Mouse (Mus musculus): ENCODE measurements around the gene Spred2.

Spred2 gene

GRCm38 (mm10) chr11:19919460-19919784 lies 4.8 kb upstream of the Spred2 start:
- no peak for TF ChIP-seq GATA4 (IDR thresholded peaks at IDR 0.05; ENCODE audit: insufficient replicate concordance, low read length)

- peak; percentile 93; the same call in 1 of the 2 replicates for TF ChIP-seq GATA4 (IDR thresholded peaks at IDR 0.05; ENCODE audit: insufficient replicate concordance, low read length)
Measured at GRCm38 (mm10) chr11:19919785-19920671, 4.1 kb upstream of the Spred2 start.

- TF ChIP-seq GATA4 (IDR thresholded peaks at IDR 0.05; ENCODE audit: insufficient replicate concordance, low read length): no peak
Measured at GRCm38 (mm10) chr11:19921723-19922122, 2.5 kb upstream of the Spred2 start.

- TF ChIP-seq GATA4 (IDR thresholded peaks at IDR 0.05; ENCODE audit: insufficient replicate concordance, low read length): no peak
Measured at GRCm38 (mm10) chr11:19922208-19922607, 2.0 kb upstream of the Spred2 start.

GRCm38 (mm10) chr11:19924757-19925148 lies 578 bp downstream of the Spred2 start:
- TF ChIP-seq GATA4 (IDR thresholded peaks at IDR 0.05; ENCODE audit: insufficient replicate concordance, low read length): no peak

GRCm38 (mm10) chr11:19925149-19925975 lies 1.2 kb downstream of the Spred2 start:
- TF ChIP-seq GATA4 (IDR thresholded peaks at IDR 0.05; ENCODE audit: insufficient replicate concordance, low read length): no peak

- TF ChIP-seq GATA4 (IDR thresholded peaks at IDR 0.05; ENCODE audit: insufficient replicate concordance, low read length): no peak
Measured at GRCm38 (mm10) chr11:19925976-19926842, 2.0 kb downstream of the Spred2 start.

GRCm38 (mm10) chr11:19926843-19927120 lies 2.6 kb downstream of the Spred2 start:
- TF ChIP-seq GATA4 (IDR thresholded peaks at IDR 0.05; ENCODE audit: insufficient replicate concordance, low read length): no peak

GRCm38 (mm10) chr11:19928633-19929032 lies 4.5 kb downstream of the Spred2 start:
- no peak for TF ChIP-seq GATA4 (IDR thresholded peaks at IDR 0.05; ENCODE audit: insufficient replicate concordance, low read length)

- no peak for TF ChIP-seq GATA4 (IDR thresholded peaks at IDR 0.05; ENCODE audit: insufficient replicate concordance, low read length)
Measured at GRCm38 (mm10) chr11:19929087-19929865, 5.1 kb downstream of the Spred2 start.

- no peak for TF ChIP-seq GATA4 (IDR thresholded peaks at IDR 0.05; ENCODE audit: insufficient replicate concordance, low read length)
Measured at GRCm38 (mm10) chr11:19931569-19932230, 7.5 kb downstream of the Spred2 start.

GRCm38 (mm10) chr11:19932983-19933511 lies 8.9 kb downstream of the Spred2 start:
- TF ChIP-seq GATA4 (IDR thresholded peaks at IDR 0.05; ENCODE audit: insufficient replicate concordance, low read length): no peak

GRCm38 (mm10) chr11:19935524-19936354 lies 11.6 kb downstream of the Spred2 start:
- TF ChIP-seq GATA4 (IDR thresholded peaks at IDR 0.05; ENCODE audit: insufficient replicate concordance, low read length): peak; percentile 35; the same call in 1 of the 2 replicates

All from liver, adult (tissue).